Mouse (Mus musculus): ENCODE data around the gene Enox1.

DNA sequence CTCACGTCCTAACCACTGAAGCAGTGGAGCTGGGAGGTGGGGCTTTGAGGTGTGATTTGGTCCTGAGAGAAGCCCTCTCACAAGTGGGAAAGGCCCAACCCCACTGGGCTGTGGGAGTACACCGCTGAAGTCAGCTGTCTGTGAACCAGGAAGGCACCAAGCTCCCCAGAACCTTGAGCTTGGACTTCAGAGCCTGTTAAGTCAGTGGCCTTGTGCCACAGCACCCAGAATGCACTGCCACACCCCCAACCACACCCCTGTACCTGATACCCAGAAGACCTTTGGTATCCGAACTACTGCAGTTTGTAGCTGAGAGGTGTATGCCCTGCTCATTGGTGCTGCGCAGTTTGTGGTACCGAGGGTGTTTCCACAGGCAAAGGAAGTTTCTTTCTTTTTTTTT is 232.7 kb downstream of the Enox1 start:
- no peak for TF ChIP-seq CTCF (IDR thresholded peaks at IDR 0.05; ENCODE audit: low read depth, low read length)
- no peak for TF ChIP-seq POLR2A (IDR thresholded peaks at IDR 0.05; ENCODE audit: borderline replicate concordance, low read depth, low read length)
